Mouse (Mus musculus) erythroblast, embryonic 14.5 days (primary cell): ENCODE measurements around the gene Zfp87. TPM values are rescaled to one million over a fixed set of nuclear protein-coding genes. Genes with fewer than 3 reads are reported as not detected.

Source experiments
- H3K27me3 ChIP-seq: 2 replicates; pipeline ENCODE4 v1.6.1; 2012; ENCODE audit warnings: inconsistent platforms; ENCODE audit not compliant: control insufficient read depth
- H3K36me3 ChIP-seq: 2 replicates; pipeline ENCODE4 v1.6.1; 2012; ENCODE audit warnings: mild to moderate bottlenecking, inconsistent platforms; ENCODE audit not compliant: control insufficient read depth
- H3K4me1 ChIP-seq: 2 replicates; pipeline ENCODE4 v1.6.1; 2012; ENCODE audit warnings: inconsistent platforms; ENCODE audit not compliant: control insufficient read depth
- H3K4me3 ChIP-seq: replicated peaks from 2 replicates; pipeline ENCODE3; 2012; ENCODE audit warnings: moderate library complexity, mild to moderate bottlenecking, inconsistent platforms
- H3K9me3 ChIP-seq: 2 replicates; pipeline ENCODE4 v1.6.1; 2012; ENCODE audit warnings: low read length, inconsistent platforms, mixed read lengths; ENCODE audit not compliant: control insufficient read depth
- GATA1 ChIP-seq: IDR thresholded peaks from 2 replicates; pipeline ENCODE4 v1.6.1; 2012; ENCODE audit warnings: low read length, inconsistent platforms, mixed read lengths
- TAL1 ChIP-seq: IDR thresholded peaks from 3 replicates; pipeline ENCODE4 v1.6.1; 2012; ENCODE audit warnings: low read length, inconsistent platforms, mixed read lengths
- polyA plus RNA-seq: library from polyadenylated mRNA; stranded (reverse); fragments of >175 nt; gene quantifications from 2 replicates; pipeline ENCODE4 v1.2.3, GENCODE M21; 2012

Zfp87 gene
- polyA plus RNA-seq, 1 experiment: 0.03 TPM

DNA sequence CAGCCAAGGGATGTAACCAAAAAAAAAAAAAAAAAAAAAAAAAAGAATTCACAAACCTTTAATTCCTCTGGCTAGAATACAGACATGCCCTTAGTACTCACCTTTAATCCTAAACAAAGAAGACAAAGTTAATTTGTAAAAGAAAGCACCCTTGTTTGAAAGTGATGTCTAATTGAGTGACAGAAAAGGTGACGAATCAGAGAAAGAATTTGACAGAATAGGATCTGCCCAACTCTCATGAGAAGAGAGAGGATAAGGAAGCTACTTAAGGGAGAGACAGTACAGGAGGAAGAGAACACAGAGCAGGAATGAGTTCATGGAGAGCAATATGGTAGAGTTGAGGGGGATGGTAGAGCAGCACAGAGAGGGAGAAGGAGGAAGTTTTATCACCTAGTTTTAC lies 30.3 kb downstream of the Zfp87 start:
- TF ChIP-seq TAL1 (no peak), GATA1 (no peak)
- peaks cover 15% of the 10 kb centered on the region for H3K4me1 ChIP-seq
- H3K36me3 ChIP-seq: peaks cover 31% of the 10 kb centered on the region
- no peaks in the 10 kb centered on the region for H3K27me3 ChIP-seq
- H3K9me3 ChIP-seq: peaks cover 12% of the 10 kb centered on the region
- no peak overlapping the region for H3K4me3 ChIP-seq

DNA sequence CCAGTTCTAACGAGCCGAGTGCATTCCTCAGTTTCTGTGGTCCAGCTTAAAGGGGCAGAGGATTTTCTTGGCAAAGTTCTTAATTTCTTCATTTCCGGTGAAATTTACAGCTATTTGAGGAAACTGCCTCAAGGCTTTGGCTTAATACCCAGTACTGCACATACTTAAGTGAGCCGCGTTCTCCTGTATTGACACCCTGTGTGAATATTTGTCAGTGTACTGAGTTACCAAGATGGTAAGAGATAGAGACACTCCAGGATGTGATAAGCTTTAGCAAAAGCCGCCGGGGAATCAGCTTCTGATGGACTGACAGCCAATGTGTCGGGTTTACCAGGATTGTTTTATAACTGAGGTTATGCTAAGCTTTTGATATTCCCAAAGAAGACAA lies 41.6 kb downstream of the Zfp87 start:
- Histone ChIP-seq H3K4me3 (peak overlapping the region; percentile 75), H3K9me3 (no peaks in the 10 kb centered on the region), H3K4me1 (peaks cover 24% of the 10 kb centered on the region), H3K27me3 (no peaks in the 10 kb centered on the region), H3K36me3 (peaks cover 5% of the 10 kb centered on the region)
- TF ChIP-seq GATA1: no peak
- no peak for TF ChIP-seq TAL1

DNA sequence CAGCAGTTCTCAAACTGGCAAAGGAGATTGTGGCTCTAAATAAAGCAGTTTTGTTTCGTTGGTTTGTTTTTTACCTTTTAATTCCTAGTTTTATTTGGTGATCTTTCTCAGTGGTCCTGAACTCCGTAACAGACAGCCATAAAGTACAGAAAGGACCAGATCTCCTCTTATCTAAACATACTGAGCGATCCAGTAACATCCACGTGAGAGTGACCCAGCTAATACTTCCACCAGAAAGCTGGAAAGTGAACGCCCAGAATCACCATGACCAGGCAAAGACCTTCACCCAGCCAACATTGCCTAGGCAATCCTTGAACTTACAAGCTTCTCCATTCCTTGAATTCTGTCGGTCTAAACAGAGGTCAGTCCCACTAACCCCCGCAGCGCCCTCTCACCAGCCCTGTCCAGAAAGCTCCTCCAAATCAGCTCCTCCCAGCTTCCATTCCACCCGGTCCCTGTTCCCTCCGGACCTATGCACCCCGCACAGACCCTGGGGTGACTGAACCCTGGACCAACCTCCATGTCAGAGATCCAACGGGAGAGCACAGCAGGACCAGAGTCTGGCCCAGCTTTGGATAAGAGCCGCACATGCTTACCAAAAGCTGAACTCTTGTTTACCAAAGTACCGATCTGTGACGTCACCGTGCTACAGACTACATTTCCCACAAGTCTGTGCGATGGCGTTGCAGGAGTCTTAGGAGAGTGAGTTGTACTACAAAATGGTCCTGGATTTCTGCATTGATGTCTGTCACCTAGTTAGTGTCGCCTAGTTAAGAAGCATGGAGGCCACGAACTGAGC lies 42.2 kb downstream of the Zfp87 start, which contains the start of gene Zfp874b:
Gene Zfp874b, minus strand, starts transcription at position 634 of the 799 bp plus-strand sequence.
- Histone ChIP-seq H3K4me1 (peaks cover 24% of the 10 kb centered on the region), H3K36me3 (peaks cover 5% of the 10 kb centered on the region), H3K27me3 (no peaks in the 10 kb centered on the region), H3K4me3 (peak within 1 kb of the TSS; percentile 75), H3K9me3 (no peaks in the 10 kb centered on the region)
- no peak for TF ChIP-seq TAL1
- TF ChIP-seq GATA1: no peak

DNA sequence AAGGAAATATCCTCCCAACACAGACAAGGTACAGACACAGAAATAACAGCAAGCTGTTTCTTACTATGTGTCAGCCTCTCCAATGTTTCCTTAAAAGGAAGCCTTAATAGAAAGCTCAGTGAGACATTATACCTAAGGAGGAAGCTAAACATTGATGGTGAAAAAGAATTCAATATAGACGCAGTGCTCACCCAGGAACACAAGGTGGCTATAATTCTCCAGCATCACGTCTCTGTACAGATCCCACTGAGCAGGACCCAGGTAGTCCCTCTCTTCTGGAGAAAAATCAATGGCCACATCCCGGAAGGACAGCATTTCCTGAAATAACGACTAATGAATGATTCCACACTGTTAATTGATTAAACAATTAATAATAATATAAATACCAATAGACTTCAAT lies 44.4 kb downstream of the Zfp87 start:
- peaks cover 24% of the 10 kb centered on the region for H3K4me1 ChIP-seq

DNA sequence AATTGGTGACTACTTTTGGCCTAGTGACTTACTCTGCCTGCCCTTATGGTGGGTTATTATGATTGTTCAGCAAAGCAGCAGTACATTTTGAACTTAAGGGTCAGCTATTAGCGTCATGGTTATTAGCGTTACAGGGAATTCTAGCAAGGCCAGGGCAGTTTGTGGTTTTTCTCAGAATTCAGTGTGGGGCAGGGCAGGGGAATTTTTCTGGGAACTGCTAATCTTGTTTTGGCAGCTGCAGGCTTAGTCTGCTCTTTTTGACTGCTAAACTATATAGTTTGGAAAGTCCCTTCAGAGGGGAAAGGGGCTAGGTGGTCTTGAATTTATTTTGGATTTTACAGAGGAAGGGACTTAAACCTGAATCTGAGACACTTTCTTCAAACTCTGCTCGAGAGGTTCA lies 56.7 kb downstream of the Zfp87 start:
- H3K27me3 ChIP-seq: no peaks in the 10 kb centered on the region

More for the DNA sequence above, 44.4 kb downstream of the Zfp87 start:
- Histone ChIP-seq H3K36me3 (peaks cover 10% of the 10 kb centered on the region), H3K27me3 (no peaks in the 10 kb centered on the region), H3K9me3 (no peaks in the 10 kb centered on the region), H3K4me3 (no peak overlapping the region)
- TF ChIP-seq TAL1 (no peak), GATA1 (no peak)

More for the DNA sequence above, 56.7 kb downstream of the Zfp87 start:
- H3K4me1 ChIP-seq: peaks cover 2% of the 10 kb centered on the region; the same call in 1 of the 2 replicates
- peaks cover 3% of the 10 kb centered on the region for H3K9me3 ChIP-seq
- no peak overlapping the region for H3K4me3 ChIP-seq
- TF ChIP-seq GATA1: no peak
- no peak for TF ChIP-seq TAL1
- peaks cover 23% of the 10 kb centered on the region for H3K36me3 ChIP-seq

Other genes starting within 250 kb of the Zfp87 start
- gene Zfp458, start 247.7 kb downstream of the Zfp87 start, polyA plus RNA-seq: not detected in 2 replicates
- not detected in 2 replicates for gene Zfp457, start 219.7 kb downstream of the Zfp87 start, polyA plus RNA-seq
- gene Zfp595, start 193.6 kb downstream of the Zfp87 start, polyA plus RNA-seq: 0.02 TPM in 1 of 2 replicates, not detected in the other
- gene Gm28044, start 165.6 kb downstream of the Zfp87 start, polyA plus RNA-seq: not detected in 2 replicates
- gene Zfp953, start 165.6 kb downstream of the Zfp87 start, polyA plus RNA-seq: 0.01 TPM in 1 of 2 replicates, not detected in the other
- gene Gm28041, start 150.4 kb downstream of the Zfp87 start, polyA plus RNA-seq: not detected in 2 replicates
- not detected in 2 replicates for gene Zfp456, start 150.4 kb downstream of the Zfp87 start, polyA plus RNA-seq
- gene Zfp429, start 126.4 kb downstream of the Zfp87 start, polyA plus RNA-seq: 0.02 and 0.12 TPM in 2 replicates
- not detected in 2 replicates for gene Zfp459, start 104.8 kb downstream of the Zfp87 start, polyA plus RNA-seq
- gene Zfp874a, start 74.6 kb downstream of the Zfp87 start, polyA plus RNA-seq: 0.03 and 0.07 TPM in 2 replicates
- gene Zfp874b, start 41.9 kb downstream of the Zfp87 start, polyA plus RNA-seq: 0.10 and 0.19 TPM in 2 replicates
- gene Zfp58, start 25.6 kb downstream of the Zfp87 start, polyA plus RNA-seq: 0.02 TPM in 1 of 2 replicates, not detected in the other
- gene Gm26965, start within 50 bp of the Zfp87 start, polyA plus RNA-seq: not detected in 2 replicates
- 0.01 TPM in 1 of 2 replicates, not detected in the other for gene Zfp748, start 27.7 kb upstream of the Zfp87 start, polyA plus RNA-seq
- gene Zfp729b, start 83.5 kb upstream of the Zfp87 start, polyA plus RNA-seq: 0.01 TPM in 1 of 2 replicates, not detected in the other
- not detected in 2 replicates for gene Gm49345, start 111.6 kb upstream of the Zfp87 start, polyA plus RNA-seq
- under 0.01 and 0.01 TPM in 2 replicates for gene Zfp729a, start 111.6 kb upstream of the Zfp87 start, polyA plus RNA-seq
- 0.02 TPM in 1 of 2 replicates, not detected in the other for gene Zfp738, start 160.9 kb upstream of the Zfp87 start, polyA plus RNA-seq
- gene Zfp65, start 203.0 kb upstream of the Zfp87 start, polyA plus RNA-seq: 0.03 TPM in 1 of 2 replicates, not detected in the other
- not detected in 2 replicates for gene Zfp85, start 229.1 kb upstream of the Zfp87 start, polyA plus RNA-seq